ENCODE assay signal across 21 mouse cellular contexts in the genomic region with DNA sequence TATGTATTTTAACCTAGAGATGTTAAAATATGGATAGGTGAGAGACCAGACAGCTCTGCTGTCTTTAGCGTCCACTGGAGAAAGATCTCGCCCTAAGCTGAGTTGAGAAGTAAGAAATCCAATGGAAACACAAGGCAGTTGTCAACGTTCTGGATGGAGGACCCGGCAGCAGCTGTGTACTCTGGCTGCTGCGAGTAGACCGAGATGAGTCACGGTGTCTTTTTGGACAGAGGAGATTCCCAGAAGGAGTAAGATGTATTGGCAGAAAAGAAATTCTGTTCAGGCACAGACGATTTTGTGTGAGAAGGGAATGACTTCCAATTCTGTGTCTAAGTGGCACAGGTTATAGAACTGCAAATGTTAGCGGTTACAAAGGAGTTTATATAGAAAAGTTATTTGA.
DNase-seq lines count a peak whose midpoint lies in the region; ATAC-seq and TF ChIP-seq lines count a peak whose summit lies in the region.
"Had no signal": no experiment of that assay in that cellular context is flagged by ENCODE, and none has a peak within 500 bp of the region (broad histone marks: within the 10 kb centered on the region; RNA-seq: fewer than 3 reads in every experiment).

No protein-coding gene starts in this region.

- no peaks in the 10 kb centered on the region for H3K27me3 ChIP-seq in lung, postnatal 0 days (replicated peaks; ENCODE audit: insufficient read depth, low read length)
- H3K27me3 ChIP-seq: embryonic facial prominence, embryonic 12.5 days; forebrain, embryonic 12.5 days; heart, embryonic 15.5 days had no signal

- 81% methylated on average over 9 of the region's 9 CpGs for WGBS in lung, postnatal 0 days

- no peaks in the 10 kb centered on the region for H3K9me3 ChIP-seq in lung, postnatal 0 days (ENCODE audit: low read length)
- H3K9me3 ChIP-seq: embryonic facial prominence, embryonic 12.5 days; forebrain, embryonic 12.5 days; heart, embryonic 15.5 days had no signal

- no peak overlapping the region for H3K4me3 ChIP-seq in lung, postnatal 0 days (ENCODE audit: low read depth, low read length)
- H3K4me3 ChIP-seq: embryonic facial prominence, embryonic 12.5 days; forebrain, embryonic 12.5 days; gastrocnemius, adult 2 months; heart, embryonic 15.5 days had no signal

- no peak for TF ChIP-seq EP300 in lung, postnatal 0 days (IDR thresholded peaks at IDR 0.05)

- H3K4me2 ChIP-seq in lung, postnatal 0 days (replicated peaks; ENCODE audit: low read depth, low read length): no peak overlapping the region
- H3K4me2 ChIP-seq: embryonic facial prominence, embryonic 12.5 days; forebrain, embryonic 12.5 days; heart, embryonic 15.5 days; hindbrain, embryonic 14.5 days had no signal

- H3K4me1 ChIP-seq in lung, postnatal 0 days (ENCODE audit: insufficient read depth, low read depth, low read length): no peaks in the 10 kb centered on the region
- H3K4me1 ChIP-seq: embryonic facial prominence, embryonic 12.5 days; forebrain, embryonic 12.5 days; heart, embryonic 15.5 days had no signal

- H3K27ac ChIP-seq in lung, postnatal 0 days (ENCODE audit: low read length): no peak overlapping the region
- H3K27ac ChIP-seq: embryonic facial prominence, embryonic 12.5 days; forebrain, embryonic 12.5 days; gastrocnemius, adult 2 months; heart, embryonic 15.5 days; hindbrain, embryonic 14.5 days had no signal

- no peaks in the 10 kb centered on the region for H3K36me3 ChIP-seq in lung, postnatal 0 days (ENCODE audit: insufficient read depth, low read length)
- H3K36me3 ChIP-seq: embryonic facial prominence, embryonic 12.5 days; forebrain, embryonic 12.5 days; heart, embryonic 15.5 days had no signal

- DNase-seq in gastrocnemius, postnatal 25 days: peak; percentile 11
- no peak for DNase-seq in gastrocnemius, postnatal 10 days
- DNase-seq in heart, adult 9 months (ENCODE audit: low spot score in 2 of 2): peak; percentile 5 to 27
- no peak for DNase-seq in heart, postnatal 4 days
- peak; percentile 6 for DNase-seq in R1 (ENCODE audit: low read depth, low spot score)
- DNase-seq in brain, adult 2 months (ENCODE audit: low read depth, low spot score): peak; percentile 13
- DNase-seq in lung, postnatal 0 days (ENCODE audit: low spot score): no peak
- DNase-seq: adrenal gland, adult 8-10 months; adrenal gland, postnatal 36 days; cerebellum, adult 11 months; cerebellum, adult 8-10 months; cerebellum, postnatal 14 days; embryo, embryonic 11 days; gastrocnemius, adult 2 months; kidney, adult 8-10 months had no signal

- no peak overlapping the region for H3K9ac ChIP-seq in lung, postnatal 0 days (replicated peaks; ENCODE audit: low read depth)
- H3K9ac ChIP-seq: embryonic facial prominence, embryonic 12.5 days; forebrain, embryonic 12.5 days; heart, embryonic 15.5 days; hindbrain, embryonic 14.5 days had no signal

- TF ChIP-seq CTCF in lung, postnatal 0 days (IDR thresholded peaks at IDR 0.05): no peak

- no peak for ATAC-seq in lung, postnatal 0 days
- ATAC-seq: forebrain, embryonic 16.5 days; intestine, postnatal 0 days had no signal

Comparison
In these comparisons a context has a peak if more than half of its experiments do, and no peak if none do; other contexts are left out.
1. DNase-seq: peak in gastrocnemius, postnatal 25 days (single experiment), heart, adult 9 months (2 of 2), R1 (single experiment) and brain, adult 2 months (single experiment); none in gastrocnemius, postnatal 10 days (single experiment), heart, postnatal 4 days (single experiment) and lung, postnatal 0 days (single experiment).